ENCODE assay signal across 19 mouse cellular contexts in genomic region chr3:82652346-82652745, GRCm38 (mm10).
A peak's percentile ranks its signal among the peaks of the same experiment; 100 is the strongest.
DNase-seq lines count a peak whose midpoint lies in the region.
"Had no signal": no experiment of that assay in that cellular context is flagged by ENCODE, and none has a peak within 500 bp of the region (broad histone marks: within the 10 kb centered on the region; RNA-seq: fewer than 3 reads in every experiment).

No protein-coding gene starts in this region.

- intact Hi-C loops in left cerebral cortex, postnatal 14 days (cut with DNase I), result no loop called here

- WGBS in hindbrain, embryonic 10.5 days, result 69% methylated on average over 2 of the region's 2 CpGs

- H3K4me1 ChIP-seq in hindbrain, embryonic 10.5 days (replicated peaks), result no peaks in the 10 kb centered on the region
- H3K4me1 ChIP-seq: embryonic facial prominence, embryonic 15.5 days; forebrain, embryonic 12.5 days; limb, embryonic 15.5 days; megakaryocyte, embryonic 14.5 days had no signal

- H3K9me3 ChIP-seq in hindbrain, embryonic 10.5 days, result no peaks in the 10 kb centered on the region
- H3K9me3 ChIP-seq: embryonic facial prominence, embryonic 15.5 days; forebrain, embryonic 12.5 days; hindbrain, embryonic 12.5 days; limb, embryonic 15.5 days; megakaryocyte, embryonic 14.5 days had no signal

- no peak overlapping the region for H3K27ac ChIP-seq in hindbrain, embryonic 10.5 days
- H3K27ac ChIP-seq: embryonic facial prominence, embryonic 15.5 days; forebrain, embryonic 12.5 days; hindbrain, embryonic 12.5 days; limb, embryonic 15.5 days had no signal

- no peak overlapping the region for H3K4me3 ChIP-seq in hindbrain, embryonic 10.5 days
- H3K4me3 ChIP-seq: embryonic facial prominence, embryonic 15.5 days; forebrain, embryonic 12.5 days; hindbrain, embryonic 12.5 days; limb, embryonic 15.5 days; megakaryocyte, embryonic 14.5 days had no signal

- DNase-seq in layer of hippocampus, adult 18-20 months (ENCODE audit: low spot score in 2 of 2), result peak; percentile 42 to 77
- no peak for DNase-seq in layer of hippocampus, postnatal 25 days (ENCODE audit: extremely low spot score in 1 of 2, low spot score in 1 of 2)
- peak; percentile 36 to 56 for DNase-seq in layer of hippocampus, adult 8-10 months (ENCODE audit: low spot score in 2 of 2)
- peak; percentile 55 to 80 for DNase-seq in left cerebral cortex, postnatal 14 days (ENCODE audit: low spot score in 2 of 2)
- peak; percentile 83 for DNase-seq in telencephalon, adult 2 months (ENCODE audit: low read depth, low spot score)
- DNase-seq in hindbrain, embryonic 10.5 days (ENCODE audit: low spot score), result no peak
- no peak for DNase-seq in urinary bladder, postnatal 36 days (ENCODE audit: low spot score in 2 of 2)
- DNase-seq: adrenal gland, postnatal 25 days; cerebellum, adult 8-10 months; embryo, embryonic 11 days; gastrocnemius, postnatal 10 days; kidney, adult 9 months; liver, postnatal 0 days; lung, postnatal 14 days had no signal

- H3K36me3 ChIP-seq in hindbrain, embryonic 10.5 days, result no peaks in the 10 kb centered on the region
- H3K36me3 ChIP-seq: embryonic facial prominence, embryonic 15.5 days; forebrain, embryonic 12.5 days; hindbrain, embryonic 12.5 days; limb, embryonic 15.5 days had no signal

- H3K27me3 ChIP-seq in hindbrain, embryonic 10.5 days (ENCODE audit: insufficient read depth, poor library complexity, severe bottlenecking), result no peaks in the 10 kb centered on the region
- H3K27me3 ChIP-seq: embryonic facial prominence, embryonic 15.5 days; forebrain, embryonic 12.5 days; hindbrain, embryonic 12.5 days; limb, embryonic 15.5 days; megakaryocyte, embryonic 14.5 days had no signal

Comparison
In these comparisons a context has a peak if more than half of its experiments do, and no peak if none do; other contexts are left out.
1. DNase-seq: peak in layer of hippocampus, adult 18-20 months (2 of 2), layer of hippocampus, adult 8-10 months (2 of 2), left cerebral cortex, postnatal 14 days (2 of 2) and telencephalon, adult 2 months (single experiment); none in layer of hippocampus, postnatal 25 days (0 of 2), hindbrain, embryonic 10.5 days (single experiment) and urinary bladder, postnatal 36 days (0 of 2).